Mouse (Mus musculus) fibroblast of lung, adult 2 months (primary cell): ENCODE measurements around the gene Dock9.

Source experiments
- DNase-seq: peaks from one replicate; pipeline ENCODE4 v3.0.0-alpha.2; 2011; ENCODE audit warnings: low read depth

Dock9 gene

DNA sequence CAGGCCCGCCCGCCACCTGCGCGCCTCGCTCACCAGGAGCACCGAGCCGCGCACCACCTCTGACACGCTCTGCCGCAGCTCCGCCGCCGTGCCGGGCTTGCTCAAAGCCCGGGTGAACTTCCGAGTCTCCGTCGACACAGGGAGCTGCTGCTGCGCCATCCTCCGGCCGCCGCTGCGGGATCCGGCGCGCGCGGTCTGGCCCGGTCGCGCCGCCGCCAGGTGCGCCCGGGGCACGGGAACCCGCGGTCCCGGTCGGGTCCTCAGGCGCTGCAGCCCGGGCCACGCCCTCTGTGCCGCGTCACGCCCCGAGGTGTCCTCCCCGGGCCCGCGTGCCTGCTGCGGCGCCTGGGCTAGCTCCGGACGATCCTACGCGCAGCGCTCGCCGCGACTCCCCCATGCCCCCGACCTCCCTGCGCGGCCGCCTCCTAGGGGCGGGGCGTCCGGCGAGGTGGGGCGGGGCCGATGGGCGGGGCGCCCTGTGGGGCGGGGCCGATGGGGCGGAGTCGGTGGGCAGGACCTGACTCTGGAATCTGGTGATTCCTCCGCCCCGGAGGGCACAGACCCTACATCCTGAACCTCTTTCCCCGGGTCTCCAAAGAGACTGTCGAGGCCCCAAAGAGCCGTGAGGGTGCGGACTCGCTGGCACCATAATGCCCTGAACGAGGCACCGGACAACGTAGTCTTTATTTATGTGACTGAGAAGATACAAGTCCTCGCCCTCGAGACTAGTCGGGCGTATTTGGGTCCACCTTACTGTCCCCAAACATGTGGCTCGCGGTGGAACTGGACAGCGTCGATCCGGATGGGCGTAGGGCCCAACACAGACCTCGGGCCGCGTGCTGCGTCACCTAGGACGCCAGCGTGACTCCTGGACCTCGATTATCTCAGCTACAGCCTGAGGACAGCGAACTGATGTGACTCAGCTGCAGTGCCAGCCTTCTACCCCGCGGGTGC lies at the start of gene Dock9:
Gene Dock9 (minus strand): TSS at position 381 of the 954 bp plus-strand sequence.
- DNase-seq, result peak; percentile 51

DNA sequence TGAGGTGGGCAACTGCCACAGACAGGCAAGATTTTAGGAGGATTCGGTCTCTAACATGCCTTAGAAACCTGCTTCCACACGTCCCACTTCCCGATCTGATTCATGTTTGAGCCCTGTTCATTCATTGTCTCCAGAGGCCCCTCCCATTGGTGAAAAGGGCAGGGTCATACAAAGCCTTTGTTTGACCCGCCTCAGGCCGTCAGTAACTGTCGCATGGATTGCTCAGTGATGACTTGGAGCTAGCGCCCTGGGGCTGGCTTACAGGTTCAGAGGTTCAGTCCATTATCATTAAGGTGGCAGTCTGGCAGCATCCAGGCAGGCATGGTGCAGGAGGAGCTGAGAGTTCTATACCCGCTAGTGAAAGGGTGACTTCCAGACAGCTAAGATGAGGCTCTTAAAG lies 46.8 kb upstream of the Dock9 start:
- DNase-seq, result no peak

DNA sequence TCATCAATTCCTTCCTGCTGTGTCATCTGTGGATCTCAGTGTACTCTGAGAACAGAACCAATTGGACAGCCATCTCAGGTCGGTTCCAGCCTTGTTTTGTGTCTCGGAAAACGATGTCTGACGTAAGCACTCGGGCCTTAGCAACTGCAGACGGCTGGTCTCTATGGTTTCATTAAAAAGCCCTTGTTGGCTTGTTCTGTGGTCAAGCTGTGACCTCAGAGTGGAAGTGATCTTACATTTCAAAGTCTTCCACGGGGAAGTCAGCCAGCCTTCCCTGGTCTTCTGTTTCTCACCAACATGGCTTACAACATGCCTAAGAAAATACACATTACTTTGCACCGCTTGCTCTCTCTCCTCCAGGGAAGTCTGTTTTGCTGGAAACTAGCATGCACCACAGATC lies 42.6 kb upstream of the Dock9 start:
- peak; percentile 29 for DNase-seq

DNA sequence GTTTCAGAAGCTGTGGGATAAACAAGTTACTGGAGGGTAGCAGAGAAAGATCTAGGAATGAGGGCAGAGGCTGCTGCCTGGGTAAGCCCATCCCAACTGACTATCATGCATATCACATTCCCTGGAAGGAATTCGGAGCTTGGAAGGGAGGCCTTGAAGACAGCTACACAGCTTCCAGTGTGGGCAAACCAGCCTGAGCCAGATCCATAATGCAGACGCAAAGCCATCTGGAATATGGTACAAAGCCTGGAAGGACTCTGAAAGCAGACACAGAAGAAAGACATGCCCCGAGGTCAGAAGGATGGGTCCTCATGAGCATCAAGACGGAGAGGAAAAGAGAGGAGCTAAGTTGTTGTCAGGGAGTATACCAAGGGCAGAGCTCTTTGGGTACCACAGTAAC lies 40.5 kb upstream of the Dock9 start:
- no peak for DNase-seq

DNA sequence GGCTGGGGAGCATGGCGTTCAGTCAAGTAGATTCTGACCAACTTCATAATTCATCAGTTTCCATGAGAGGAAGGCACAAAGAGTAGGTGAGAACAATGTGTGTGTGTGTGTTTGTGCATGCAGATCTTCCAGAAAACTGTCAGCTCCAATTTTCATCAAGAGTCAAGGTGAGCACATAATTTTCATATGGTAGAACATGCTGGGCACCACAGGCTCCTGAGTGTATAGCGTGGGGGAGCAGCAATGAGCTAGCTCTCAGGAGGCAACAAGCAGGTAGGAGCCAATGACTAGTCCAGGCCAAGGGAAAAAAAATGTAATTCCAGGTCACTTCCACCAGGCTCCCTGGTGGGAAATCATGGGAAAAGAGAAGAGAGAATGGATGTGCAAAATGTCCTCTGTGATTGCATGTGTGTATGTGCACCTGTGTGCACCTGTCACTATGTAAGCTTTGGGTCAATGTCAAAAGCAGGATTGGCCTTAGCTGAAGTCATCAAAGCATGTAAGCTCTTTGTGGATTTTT lies 35.4 kb upstream of the Dock9 start:
- no peak for DNase-seq

DNA sequence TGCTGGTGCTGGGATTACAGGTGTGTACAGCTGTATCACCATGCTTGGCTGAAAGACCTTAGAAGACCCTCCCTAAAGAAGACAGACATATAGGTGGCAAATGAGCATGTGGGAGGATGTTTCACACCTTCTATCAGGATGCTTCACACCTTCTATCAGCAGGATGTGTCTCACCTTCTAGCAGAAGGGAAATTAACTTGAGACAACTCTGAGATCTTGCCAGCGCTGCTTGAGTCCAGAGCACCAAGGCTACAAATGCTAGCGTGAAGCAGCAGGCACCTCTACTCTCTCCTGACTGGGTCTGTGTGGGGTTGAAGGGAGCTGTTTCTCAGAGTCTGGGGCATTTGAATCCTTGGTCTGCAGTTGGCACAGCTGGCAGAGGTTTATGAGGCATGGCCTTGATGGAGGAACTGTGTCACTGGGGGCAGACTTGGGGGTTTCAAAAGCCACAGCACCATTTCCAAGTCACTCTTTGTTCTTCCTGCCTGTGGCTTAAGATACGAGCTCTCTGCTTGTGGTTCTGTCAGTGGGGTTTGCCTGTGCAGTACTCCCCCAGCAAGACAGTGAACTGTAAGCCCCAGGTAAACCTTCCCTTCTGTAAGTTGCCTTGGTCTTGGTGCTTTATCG lies 32.3 kb upstream of the Dock9 start:
- DNase-seq, result no peak

DNA sequence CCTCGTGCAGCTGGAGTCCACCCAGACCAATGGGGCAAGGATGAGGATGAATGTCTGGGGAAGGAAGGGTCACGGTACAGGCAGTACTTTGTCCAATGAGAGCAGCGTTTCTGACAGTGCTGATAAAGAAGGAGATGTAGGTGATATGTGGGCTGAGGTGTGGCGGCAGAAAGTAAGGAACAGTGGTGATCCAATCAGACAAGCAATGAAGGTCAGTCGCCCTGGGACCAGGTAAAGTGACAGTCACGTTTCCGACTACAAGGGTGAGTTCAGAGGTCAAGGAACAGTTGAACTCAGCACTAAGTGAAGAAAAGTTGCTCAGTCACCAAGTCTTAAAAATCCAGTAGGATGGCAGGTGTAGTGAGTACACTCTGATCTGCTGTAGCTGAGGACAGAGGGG lies 29.5 kb upstream of the Dock9 start:
- no peak for DNase-seq

DNA sequence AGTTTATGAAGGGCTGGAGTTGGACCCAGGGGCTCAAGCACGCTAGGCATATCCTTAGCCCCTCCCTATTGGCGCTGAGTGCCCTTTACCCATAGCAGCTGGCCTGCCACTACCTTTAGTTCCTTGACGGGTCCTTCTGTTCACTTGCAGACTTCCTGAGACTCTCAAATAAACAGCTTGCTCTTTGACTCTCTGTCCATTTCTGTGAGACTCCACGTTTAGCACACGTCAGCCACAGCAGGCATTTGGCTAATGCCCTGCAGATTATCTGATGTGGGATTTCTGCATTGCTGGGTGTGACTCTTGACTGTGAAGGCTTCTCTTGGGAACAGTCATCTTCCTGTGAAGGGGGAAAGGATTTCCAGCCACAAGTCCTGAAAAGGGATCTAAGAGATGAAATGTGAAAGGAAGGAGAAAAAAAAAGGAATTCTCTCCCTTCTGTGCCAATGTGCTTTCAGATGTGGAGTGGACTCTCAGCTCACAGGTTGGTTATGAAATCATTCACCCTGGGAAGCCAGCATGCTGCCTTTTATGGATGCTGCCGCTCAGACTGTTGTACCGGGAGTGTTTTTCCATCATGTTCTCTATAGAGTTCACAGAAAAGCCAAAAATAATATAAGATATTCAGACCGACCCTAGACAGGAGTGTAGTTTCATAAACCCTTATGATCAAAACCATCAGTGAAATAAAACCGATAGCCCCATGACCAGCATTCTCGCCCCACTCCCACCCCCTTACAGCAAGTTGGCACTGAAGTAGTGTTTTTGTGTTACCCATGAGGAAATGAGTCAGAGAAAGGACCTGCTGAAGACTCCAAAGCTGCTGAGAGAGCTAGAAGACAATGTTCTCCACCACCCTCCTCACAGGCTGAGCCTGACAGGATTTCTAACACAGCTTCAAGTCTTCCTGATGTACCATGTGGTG lies 28.1 kb upstream of the Dock9 start:
- DNase-seq, result peak; percentile 95

DNA sequence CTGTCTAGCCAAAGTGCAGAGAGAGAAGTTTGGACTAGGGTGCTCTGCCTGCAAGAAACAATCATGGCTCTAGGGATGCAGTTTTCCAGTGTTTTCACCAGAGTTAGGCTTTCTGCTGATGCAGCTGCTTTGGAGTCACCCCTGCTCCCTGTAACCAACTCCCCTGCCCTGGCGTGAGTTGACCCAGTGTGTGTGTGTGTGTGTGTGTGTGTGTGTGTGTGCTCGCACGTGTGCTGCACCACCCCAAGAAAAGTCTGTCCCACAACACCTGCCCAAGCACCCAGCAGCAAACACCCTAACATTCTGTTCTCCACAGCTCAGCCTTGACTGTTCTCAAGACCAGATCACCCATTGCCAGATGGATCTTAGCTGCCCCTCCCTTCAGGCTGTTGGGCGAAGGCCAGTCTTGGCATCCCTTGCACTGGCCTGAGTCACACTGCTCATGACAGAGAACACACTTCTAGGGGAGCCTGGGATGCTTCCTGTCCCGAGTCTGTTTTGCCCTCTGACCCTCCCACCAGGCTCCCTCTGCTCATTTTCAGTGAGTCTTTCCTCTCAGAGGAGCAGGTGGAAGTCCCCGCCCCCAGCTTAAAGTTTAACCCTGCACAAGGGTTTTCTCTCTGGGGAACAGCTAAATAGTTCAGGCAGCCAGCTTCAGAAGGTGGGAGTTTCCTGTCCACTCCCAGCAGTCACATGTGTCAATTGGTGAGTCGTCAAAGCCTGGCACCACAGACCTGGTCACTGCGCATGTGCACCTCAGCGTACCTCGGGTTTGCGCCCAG lies 26.9 kb upstream of the Dock9 start:
- DNase-seq, result peak; percentile 99

DNA sequence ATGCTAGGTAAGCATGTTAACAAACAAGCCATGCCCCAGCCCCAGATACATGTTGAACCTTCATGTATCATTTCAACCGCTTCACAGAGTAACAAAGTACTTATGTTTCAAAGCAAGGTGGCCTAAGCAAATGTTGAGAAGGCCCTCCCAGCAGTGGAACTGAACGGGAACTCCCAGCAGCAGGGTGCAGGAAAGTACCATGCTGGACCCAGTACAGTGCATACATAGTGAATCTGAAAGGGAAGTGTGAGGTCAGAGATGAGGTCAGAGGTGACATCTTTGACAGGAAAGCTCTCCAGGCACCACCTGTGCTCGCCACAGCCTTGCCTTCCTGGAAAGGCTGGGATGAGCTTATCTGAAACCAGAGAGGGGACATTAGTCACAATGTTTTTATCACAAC lies 25.4 kb upstream of the Dock9 start:
- no peak for DNase-seq

DNA sequence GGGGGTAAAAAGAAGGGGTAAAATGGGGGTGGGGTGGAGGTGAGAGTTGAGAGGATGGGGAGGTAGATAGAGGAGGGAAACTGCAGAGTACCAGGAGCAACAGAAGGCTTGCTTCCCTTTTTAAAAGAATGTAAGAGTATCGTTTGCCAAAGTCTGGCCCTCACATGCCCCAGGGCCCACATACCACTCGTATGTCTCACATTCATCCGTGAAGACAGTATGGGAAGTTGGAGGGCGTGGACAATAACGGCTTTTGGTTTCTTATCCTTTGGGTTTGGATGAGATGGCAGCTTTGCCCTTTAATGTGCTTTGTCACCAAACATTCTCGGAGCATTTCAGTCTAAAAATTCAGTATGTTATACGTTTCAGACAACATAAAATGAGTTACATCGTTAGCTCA lies 24.9 kb upstream of the Dock9 start:
- DNase-seq, result peak; percentile 18

DNA sequence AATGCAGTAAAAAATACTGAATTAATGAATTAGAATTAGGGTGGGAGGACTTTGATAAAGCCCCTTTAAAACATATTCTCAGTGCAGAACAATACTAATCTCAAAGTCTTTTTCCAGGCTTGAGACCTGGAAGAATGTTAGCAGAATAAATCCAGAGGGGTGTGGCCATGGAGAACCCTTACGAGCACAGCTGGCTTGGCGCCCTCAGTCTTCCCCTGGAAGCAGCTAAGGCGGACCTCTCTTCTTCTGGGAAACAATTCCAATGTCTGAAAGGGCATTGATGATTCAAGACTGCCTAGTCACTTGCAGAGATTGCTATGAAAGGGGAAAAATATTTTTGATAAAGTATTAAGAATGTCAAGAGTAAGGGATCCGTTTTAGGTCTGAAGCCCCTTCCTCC lies 9.2 kb upstream of the Dock9 start:
- no peak for DNase-seq

DNA sequence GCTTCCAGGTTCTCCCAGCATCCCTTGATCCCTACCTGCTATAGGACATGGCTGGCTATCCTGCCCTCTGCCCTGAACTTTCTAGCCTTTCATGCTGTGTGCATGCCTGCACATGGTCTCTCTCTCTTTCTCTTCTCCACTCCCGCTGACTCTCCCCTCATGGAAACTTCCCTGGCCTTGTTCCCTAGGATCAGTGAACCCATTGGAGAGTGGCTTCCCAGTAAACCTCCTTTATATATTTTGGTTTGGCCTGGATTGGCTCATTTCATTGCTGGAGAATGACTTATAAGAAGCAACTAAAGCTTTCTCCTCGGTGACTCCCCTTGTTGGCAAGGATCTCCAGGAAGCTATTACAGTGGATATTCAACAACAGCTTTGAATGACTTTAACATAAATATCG lies 8.7 kb upstream of the Dock9 start:
- no peak for DNase-seq

DNA sequence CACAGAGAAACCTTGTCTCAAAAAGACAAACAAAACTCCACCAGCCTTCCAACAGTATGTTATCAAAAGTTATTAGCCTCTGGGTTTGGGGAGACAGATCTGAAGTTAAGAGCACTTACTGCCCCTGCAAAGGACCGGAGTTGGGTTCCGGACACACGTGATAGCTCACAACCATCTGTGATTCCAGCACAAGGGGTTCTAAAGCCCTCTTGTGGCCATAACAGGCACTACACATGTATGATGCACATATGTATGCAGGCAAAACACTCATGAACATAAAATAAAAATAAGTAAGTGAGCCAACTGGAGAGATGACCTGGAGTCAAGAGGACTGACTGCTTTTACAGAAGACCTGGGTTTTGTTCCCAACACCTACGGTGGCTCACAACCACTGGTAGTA lies 6.8 kb upstream of the Dock9 start:
- no peak for DNase-seq

DNA sequence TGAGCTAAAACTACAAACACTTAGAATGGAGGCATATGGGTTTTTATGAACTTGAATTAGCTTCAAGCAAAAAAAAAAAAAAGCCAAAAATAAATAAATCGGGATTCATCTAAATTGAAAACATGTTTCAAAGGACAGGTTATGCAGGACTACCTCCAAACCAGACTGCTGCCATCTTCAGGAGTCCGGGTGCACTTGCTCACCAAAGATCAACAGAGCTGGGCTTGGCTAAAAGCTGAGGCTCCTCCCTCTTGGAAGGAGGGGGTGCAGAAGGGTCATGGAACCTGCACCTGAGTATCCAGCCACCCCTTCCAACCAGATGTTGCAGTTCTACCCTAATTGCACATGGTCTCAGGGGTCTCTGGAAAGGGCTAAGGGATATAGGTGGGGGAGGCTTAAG lies 3.3 kb upstream of the Dock9 start:
- DNase-seq, result no peak

DNA sequence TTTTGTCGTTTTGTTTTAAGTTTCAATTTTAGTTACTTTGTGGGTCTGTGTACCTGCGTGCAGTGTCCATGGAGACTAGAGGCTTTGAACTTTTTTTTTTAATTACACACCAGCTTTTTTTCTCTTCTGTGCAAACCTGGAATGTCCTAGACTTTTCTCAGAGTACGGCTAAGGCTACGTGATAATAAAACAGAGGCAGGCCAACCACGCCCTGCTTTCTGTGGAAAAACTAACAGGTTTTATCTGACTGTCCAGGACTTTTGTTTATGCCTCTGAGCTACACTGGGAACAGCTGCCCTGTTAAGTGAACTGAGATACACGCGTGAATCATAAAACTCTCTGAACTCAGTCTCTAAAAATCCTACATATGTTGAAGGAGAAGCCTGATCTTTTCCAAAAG lies 1.5 kb upstream of the Dock9 start:
- DNase-seq, result no peak

DNA sequence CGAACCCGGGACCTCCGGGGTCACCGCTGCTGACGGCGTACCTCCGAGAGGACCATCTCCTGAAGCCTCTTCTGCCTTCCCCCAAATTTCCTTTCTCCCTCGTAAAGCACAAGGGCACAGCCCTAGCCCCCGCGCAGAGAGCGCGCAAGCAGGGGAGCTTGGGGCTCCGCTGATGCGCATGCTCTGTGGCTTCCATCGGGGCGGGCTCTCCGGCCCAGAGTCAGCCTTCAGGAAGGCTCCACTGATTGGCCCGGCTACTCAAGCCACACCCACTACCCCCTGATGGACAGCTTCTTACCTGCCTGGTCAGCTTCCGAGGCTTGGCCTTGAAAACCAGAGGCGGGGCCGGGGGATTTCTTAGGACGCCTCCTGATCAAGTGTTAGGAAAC lies 768 bp upstream of the Dock9 start:
- DNase-seq, result peak; percentile 86

DNA sequence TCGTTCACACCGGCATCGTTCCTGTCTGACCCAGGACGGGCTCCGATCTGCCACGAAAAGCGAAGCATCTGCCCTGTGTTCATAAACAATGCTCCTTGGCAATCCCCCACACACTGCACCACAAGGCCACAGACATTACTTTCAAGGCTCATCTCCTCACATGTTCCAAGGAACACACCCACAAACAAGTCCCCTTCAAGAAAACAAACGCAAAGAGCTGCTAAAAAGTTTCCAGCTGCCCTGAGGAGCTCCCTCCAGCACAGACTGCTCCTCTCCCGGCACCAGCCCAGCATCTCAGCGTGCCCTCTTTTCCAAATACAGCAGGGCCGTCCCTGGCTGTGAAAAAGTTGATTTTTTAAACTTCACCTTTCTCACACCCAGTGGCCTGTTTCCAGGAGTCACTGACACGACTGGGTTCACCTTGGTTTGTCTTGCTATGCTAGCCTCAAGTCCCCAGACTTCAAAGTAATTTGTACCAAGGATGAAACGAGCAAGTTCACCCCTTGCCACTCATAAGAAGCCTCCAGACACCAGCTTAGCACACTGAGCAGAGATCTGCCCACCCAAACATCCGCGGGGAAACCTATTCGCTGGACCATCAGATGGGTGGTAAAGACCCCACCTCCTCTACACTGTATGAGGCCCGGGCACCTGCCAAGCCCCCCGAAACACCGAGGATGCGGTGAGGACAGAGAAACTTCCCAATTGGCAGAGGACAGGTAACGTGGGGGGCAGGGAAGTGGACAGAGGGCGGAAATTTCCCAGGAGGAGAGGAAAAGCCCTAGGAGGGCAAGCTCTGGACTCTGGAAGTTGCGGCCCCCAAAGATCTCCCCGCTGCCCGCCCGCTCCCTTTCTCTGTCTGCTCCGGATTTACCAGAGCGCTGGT lies 823 bp downstream of the Dock9 start:
- no peak for DNase-seq

DNA sequence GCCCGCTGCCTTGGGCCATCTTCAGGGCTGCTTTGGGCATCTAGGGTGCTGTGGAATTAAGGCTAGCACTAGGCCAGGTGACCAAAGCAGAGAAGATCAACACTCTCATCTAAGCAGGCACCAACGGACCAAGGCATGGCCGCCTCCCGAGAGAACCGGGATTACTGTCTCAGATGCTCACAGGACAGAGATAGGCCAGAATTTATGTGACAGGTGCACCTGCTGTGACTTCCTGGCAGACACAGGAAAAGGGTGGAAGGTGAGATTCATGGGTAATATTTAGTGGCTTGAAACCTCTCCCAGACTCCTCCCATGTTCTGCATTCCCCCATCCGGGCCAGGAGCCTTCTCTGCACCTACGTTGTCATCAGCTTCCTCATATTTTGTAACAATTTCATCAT lies 2.1 kb downstream of the Dock9 start:
- DNase-seq, result no peak

DNA sequence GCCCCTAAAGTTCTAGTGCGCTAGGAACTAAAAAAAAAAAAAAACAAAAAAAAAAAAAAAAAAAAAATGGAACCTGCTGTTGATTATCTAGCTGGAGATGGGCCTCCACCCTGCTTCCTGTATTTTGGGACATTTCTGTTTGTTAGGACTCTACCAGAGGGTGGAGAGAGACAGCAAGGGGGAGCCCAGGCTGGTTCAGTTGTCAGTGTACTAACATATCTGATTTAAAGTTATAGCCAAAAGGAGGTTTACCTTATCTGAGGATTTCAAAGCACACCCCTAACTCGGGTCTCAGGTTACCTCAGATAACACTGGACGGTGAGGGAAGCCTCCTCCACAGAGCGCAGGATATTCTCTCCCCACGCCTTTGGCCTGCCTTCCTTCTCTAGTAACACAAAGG lies 4.0 kb downstream of the Dock9 start:
- no peak for DNase-seq
